Mouse (Mus musculus) C2C12 (cell line): Measurements from ENCODE around the gene Bcl2l15. TPM values are rescaled to one million over a fixed set of nuclear protein-coding genes. Genes with fewer than 3 reads are reported as not detected.

Experiments
- H3K27me3 ChIP-seq: one replicate; pipeline ENCODE4 v1.6.1; 2011; ENCODE audit not compliant: control insufficient read depth, insufficient read depth, insufficient read length
- H3K36me3 ChIP-seq: one replicate; pipeline ENCODE4 v1.6.1; 2011; ENCODE audit not compliant: control insufficient read depth, insufficient read depth
- H3K4me3 ChIP-seq: one replicate; pipeline ENCODE4 v1.5.1; 2011; ENCODE audit warnings: mild to moderate bottlenecking, control low read depth; ENCODE audit not compliant: poor library complexity, insufficient read depth, severe bottlenecking
- H3K79me2 ChIP-seq: one replicate; pipeline ENCODE4 v1.6.1; 2011; ENCODE audit not compliant: control insufficient read depth, insufficient read depth
- H3K79me3 ChIP-seq: one replicate; pipeline ENCODE4 v1.6.1; 2011; ENCODE audit warnings: low read depth, control low read depth
- H3ac ChIP-seq: one replicate; pipeline ENCODE3; 2011; ENCODE audit warnings: low read depth; ENCODE audit not compliant: control insufficient read depth, insufficient read length
- CEBPB ChIP-seq: IDR thresholded peaks from one replicate; pipeline ENCODE4 v1.6.1; 2011; ENCODE audit warnings: low read depth, mild to moderate bottlenecking, control low read depth, moderate library complexity
- CTCF ChIP-seq: IDR thresholded peaks from one replicate; pipeline ENCODE4 v1.5.1; 2011; ENCODE audit not compliant: control insufficient read depth, insufficient read depth, insufficient read length
- FOSL1 ChIP-seq: IDR thresholded peaks from one replicate; pipeline ENCODE4 v1.8.0; 2011; ENCODE audit warnings: mild to moderate bottlenecking, low read length; ENCODE audit not compliant: poor library complexity, insufficient read depth, severe bottlenecking
- MAX ChIP-seq: IDR thresholded peaks from one replicate; pipeline ENCODE4 v1.6.1; 2011; ENCODE audit warnings: mild to moderate bottlenecking, control low read depth
- MYOD1 ChIP-seq: IDR thresholded peaks from one replicate; pipeline ENCODE4 v1.6.1; 2011; ENCODE audit warnings: low read depth; ENCODE audit not compliant: control insufficient read depth, insufficient read length
- MYOG ChIP-seq: IDR thresholded peaks from one replicate; pipeline ENCODE4 v1.6.1; 2011; ENCODE audit not compliant: control insufficient read depth, insufficient read length; ENCODE audit errors: extremely low read depth
- USF1 ChIP-seq: IDR thresholded peaks from one replicate; pipeline ENCODE4 v1.6.1; 2011; ENCODE audit warnings: low read depth, mild to moderate bottlenecking, control low read depth, moderate library complexity
- long read RNA-seq, 2 experiments: library from polyadenylated mRNA; unstranded; transcript quantifications; one replicate each; pipeline ENCODE4 v2.0.0; 2019 to 2020
- polyA plus RNA-seq: library from polyadenylated mRNA; unstranded; fragments of >200 nt; fragmentation: generic; extraction: Trizol; gene quantifications from one replicate; pipeline ENCODE4 v1.2.1, GENCODE M21; 2012; ENCODE audit warnings: missing spikeins

The Bcl2l15 gene
- 0.37 TPM for polyA plus RNA-seq
- long read RNA-seq, experiment 1, result 0 reads
- long read RNA-seq, experiment 2, result 0 reads

DNA sequence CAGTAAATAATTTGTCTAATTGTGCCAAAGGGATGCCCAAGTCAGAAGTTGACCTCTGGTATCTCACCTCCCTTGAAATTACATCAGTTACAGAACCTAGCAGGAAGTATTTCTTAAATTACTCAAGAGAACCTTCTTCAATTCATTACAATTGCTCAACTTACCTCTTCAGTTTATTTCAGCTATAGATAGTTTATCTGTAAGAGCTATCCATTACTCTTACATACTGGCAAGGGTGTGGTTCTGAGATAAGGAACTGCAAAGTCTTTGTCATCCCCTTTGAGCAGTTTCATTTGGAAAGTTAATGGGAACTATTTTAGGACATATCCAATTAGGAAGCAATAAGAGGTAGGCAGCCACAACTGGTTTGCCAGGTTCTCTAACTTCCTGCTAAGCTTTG lies at the start of gene Bcl2l15:
Bcl2l15 (plus strand) TSS at position 176 of the 400 bp plus-strand sequence.
- TF ChIP-seq FOSL1 (no peak), USF1 (no peak), MYOD1 (no peak), CTCF (no peak), MYOG (no peak), CEBPB (no peak), MAX (no peak)
- no peak within 1 kb of the TSS for H3K4me3 ChIP-seq
- no peaks in the 10 kb centered on the region for H3K27me3 ChIP-seq
- H3K36me3 ChIP-seq, result no peaks in the 10 kb centered on the region
- H3K79me2 ChIP-seq, result no peaks in the 10 kb centered on the region
- H3ac ChIP-seq, result no peak within 1 kb of the TSS
- H3K79me3 ChIP-seq, result no peaks in the 10 kb centered on the region

DNA sequence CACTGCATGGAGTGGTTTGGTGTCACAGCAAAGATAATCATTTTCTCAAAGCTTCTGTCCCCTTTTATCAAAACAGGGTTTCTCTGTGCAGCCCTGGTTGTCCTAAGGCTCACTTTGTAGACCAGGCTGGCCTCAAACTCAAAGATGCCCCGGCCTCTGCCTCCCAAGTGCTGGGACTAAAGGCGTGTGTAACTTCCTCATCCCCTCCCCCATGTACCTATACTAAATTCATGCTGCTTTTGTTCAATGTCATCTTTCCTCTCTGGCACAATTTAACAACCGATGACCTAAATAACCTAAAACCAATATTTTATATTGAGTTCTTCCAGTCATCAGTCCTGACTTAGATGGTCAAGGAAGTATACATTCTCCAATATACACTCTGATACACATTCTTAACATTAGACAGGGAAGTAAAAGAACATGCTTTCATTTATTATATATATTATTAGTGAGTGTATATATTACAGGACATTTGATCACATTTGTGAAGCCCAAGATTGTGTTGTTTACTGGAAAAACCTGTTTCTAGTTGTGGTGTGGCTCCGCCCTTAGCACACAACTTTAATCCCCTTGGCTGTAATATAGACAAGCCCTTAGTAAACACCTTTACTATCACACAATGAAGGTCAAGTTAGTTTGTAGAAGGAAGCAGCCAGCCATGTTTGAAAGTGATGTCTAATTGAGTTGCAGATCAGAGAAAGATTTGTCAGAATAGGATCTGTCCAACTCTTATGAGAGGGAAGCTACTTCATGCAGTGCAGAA lies 49.4 kb upstream of the Bcl2l15 start:
- no peak for TF ChIP-seq MYOG
- TF ChIP-seq MAX, result no peak
- TF ChIP-seq CTCF, result no peak
- TF ChIP-seq MYOD1, result no peak
- no peak for TF ChIP-seq USF1
- no peak for TF ChIP-seq CEBPB
- Histone ChIP-seq H3K36me3 (peaks cover 6% of the 10 kb centered on the region), H3K79me3 (peaks cover 92% of the 10 kb centered on the region), H3ac (no peak overlapping the region), H3K27me3 (no peaks in the 10 kb centered on the region), H3K79me2 (peaks cover 100% of the 10 kb centered on the region), H3K4me3 (no peak overlapping the region)

- H3K79me3 ChIP-seq, result peaks cover 76% of the 10 kb centered on the region
- TF ChIP-seq USF1 (no peak), CTCF (no peak), MYOD1 (no peak), MYOG (no peak), CEBPB (no peak), MAX (no peak), FOSL1 (no peak)
- no peak overlapping the region for H3K4me3 ChIP-seq
- H3K36me3 ChIP-seq, result no peaks in the 10 kb centered on the region
- H3K79me2 ChIP-seq, result peaks cover 88% of the 10 kb centered on the region
- H3K27me3 ChIP-seq, result no peaks in the 10 kb centered on the region
- H3ac ChIP-seq, result no peak overlapping the region
Observed at GRCm38 (mm10) chr3:103787225-103787624, 45.2 kb upstream of the Bcl2l15 start.

DNA sequence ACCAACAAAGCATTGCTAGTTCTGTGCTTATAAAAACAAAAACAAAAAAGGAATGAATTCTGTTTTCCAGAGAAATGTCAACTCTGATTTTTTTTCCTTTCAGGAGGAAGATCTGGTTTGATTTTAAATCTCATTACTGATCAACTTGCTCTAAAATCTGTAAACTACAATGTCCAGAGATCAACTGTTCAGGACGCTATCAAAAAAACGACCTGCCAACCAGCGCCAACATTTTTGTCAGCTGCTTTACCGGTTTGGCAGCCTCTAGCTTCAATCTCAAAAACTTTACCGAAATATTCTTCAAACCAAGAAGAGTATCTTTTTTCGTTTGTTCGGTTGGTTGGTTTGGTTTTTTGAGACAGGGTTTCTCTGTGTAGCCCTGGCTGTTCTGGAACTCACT lies 43.3 kb upstream of the Bcl2l15 start:
- H3K79me3 ChIP-seq, result peaks cover 60% of the 10 kb centered on the region
- H3K36me3 ChIP-seq, result no peaks in the 10 kb centered on the region
- no peak overlapping the region for H3ac ChIP-seq
- H3K4me3 ChIP-seq, result no peak overlapping the region
- TF ChIP-seq MYOD1 (no peak), FOSL1 (no peak), CTCF (no peak), MYOG (no peak), CEBPB (no peak), USF1 (no peak), MAX (no peak)
- no peaks in the 10 kb centered on the region for H3K27me3 ChIP-seq
- H3K79me2 ChIP-seq, result peaks cover 69% of the 10 kb centered on the region

- Histone ChIP-seq H3K27me3 (no peaks in the 10 kb centered on the region), H3K4me3 (peak overlapping the region; percentile 86), H3K79me3 (peaks cover 52% of the 10 kb centered on the region), H3K36me3 (no peaks in the 10 kb centered on the region), H3K79me2 (peaks cover 61% of the 10 kb centered on the region), H3ac (peak overlapping the region; percentile 37)
- no peak for TF ChIP-seq MYOG
- TF ChIP-seq CEBPB, result no peak
- no peak for TF ChIP-seq USF1
- no peak for TF ChIP-seq FOSL1
- TF ChIP-seq CTCF, result no peak
- no peak for TF ChIP-seq MYOD1
- TF ChIP-seq MAX, result no peak
Observed at GRCm38 (mm10) chr3:103789891-103790345, 42.5 kb upstream of the Bcl2l15 start.
